9 mouse cellular contexts compared by ENCODE assay signal in genomic region chr4:126751556-126752023, GRCm38 (mm10). TPM values are rescaled to one million over a fixed set of nuclear protein-coding genes. Genes with fewer than 3 reads are reported as not detected.
A peak's percentile ranks its signal among the peaks of the same experiment; 100 is the strongest.
DNase-seq lines count a peak whose midpoint lies in the region; ATAC-seq and TF ChIP-seq lines count a peak whose summit lies in the region.
"Had no signal": no experiment of that assay in that cellular context is flagged by ENCODE, and none has a peak within 500 bp of the region (broad histone marks: within the 10 kb centered on the region; RNA-seq: fewer than 3 reads in every experiment).

No protein-coding gene starts in this region.

- H3K27ac ChIP-seq in cerebellum, adult 2 months (ENCODE audit: insufficient read depth, low read length), result peak overlapping the region; percentile 90
- no peak overlapping the region for H3K27ac ChIP-seq in lung, embryonic 14.5 days (ENCODE audit: low read depth)
- H3K27ac ChIP-seq in intestine, embryonic 14.5 days (ENCODE audit: low read depth), result no peak overlapping the region
- H3K27ac ChIP-seq in neural tube, embryonic 12.5 days, result no peak overlapping the region

- peak overlapping the region; percentile 93 for H3K4me2 ChIP-seq in lung, embryonic 14.5 days
- peak overlapping the region; percentile 78 for H3K4me2 ChIP-seq in intestine, embryonic 14.5 days (ENCODE audit: low read length)
- H3K4me2 ChIP-seq in neural tube, embryonic 12.5 days (replicated peaks), result peak overlapping the region; percentile 84

- H3K9me3 ChIP-seq in lung, embryonic 14.5 days (ENCODE audit: low read depth, low read length), result no peaks in the 10 kb centered on the region
- H3K9me3 ChIP-seq in intestine, embryonic 14.5 days (ENCODE audit: control insufficient read depth, low read length), result no peaks in the 10 kb centered on the region
- no peaks in the 10 kb centered on the region for H3K9me3 ChIP-seq in neural tube, embryonic 12.5 days

- TF ChIP-seq POLR2A in cerebellum, adult 2 months (IDR thresholded peaks at IDR 0.05; ENCODE audit: borderline replicate concordance, insufficient read depth, low read length), result no peak

- 8% methylated on average over 10 of the region's 10 CpGs for WGBS in cerebellum, adult 2 months
- WGBS in lung, embryonic 14.5 days, result 45% methylated on average over 10 of the region's 10 CpGs
- WGBS in intestine, embryonic 14.5 days, result 58% methylated on average over 10 of the region's 10 CpGs
- 60% methylated on average over 10 of the region's 10 CpGs for WGBS in neural tube, embryonic 12.5 days

- ATAC-seq in lung, embryonic 14.5 days (ENCODE audit: insufficient read depth), result no peak
- no peak for ATAC-seq in intestine, embryonic 14.5 days (replicated peaks; ENCODE audit: low FRiP score, low TSS enrichment, low read depth)
- no peak for ATAC-seq in neural tube, embryonic 12.5 days (ENCODE audit: low FRiP score, low read depth)

- TF ChIP-seq CTCF in cerebellum, adult 2 months (IDR thresholded peaks at IDR 0.05; ENCODE audit: borderline replicate concordance, insufficient read depth, low read depth, low read length), result no peak
- TF ChIP-seq CTCF in lung, embryonic 14.5 days (IDR thresholded peaks at IDR 0.05; ENCODE audit: low read depth), result no peak

- peak overlapping the region; percentile 96 for H3K4me3 ChIP-seq in cerebellum, adult 2 months (replicated peaks; ENCODE audit: insufficient read depth, low read depth, low read length)
- peak overlapping the region; percentile 88 for H3K4me3 ChIP-seq in lung, embryonic 14.5 days (ENCODE audit: low read depth, low read length)
- H3K4me3 ChIP-seq in intestine, embryonic 14.5 days (ENCODE audit: low read depth, low read length), result peak overlapping the region; percentile 93
- peak overlapping the region; percentile 89 for H3K4me3 ChIP-seq in neural tube, embryonic 12.5 days

- H3K9ac ChIP-seq in lung, embryonic 14.5 days, result peak overlapping the region; percentile 64; the same call in 1 of the 2 replicates
- H3K9ac ChIP-seq in intestine, embryonic 14.5 days (ENCODE audit: low read length), result no peak overlapping the region; the same call in 1 of the 2 replicates
- peak overlapping the region; percentile 85 for H3K9ac ChIP-seq in neural tube, embryonic 12.5 days

- no peaks in the 10 kb centered on the region for H3K27me3 ChIP-seq in cerebellum, adult 2 months (ENCODE audit: control insufficient read depth, insufficient read depth, low read length)
- H3K27me3 ChIP-seq in lung, embryonic 14.5 days (ENCODE audit: insufficient read depth, low read length), result no peaks in the 10 kb centered on the region
- no peaks in the 10 kb centered on the region for H3K27me3 ChIP-seq in intestine, embryonic 14.5 days (replicated peaks; ENCODE audit: control insufficient read depth, insufficient read depth, low read length)
- H3K27me3 ChIP-seq in neural tube, embryonic 12.5 days (replicated peaks), result no peaks in the 10 kb centered on the region

- H3K4me1 ChIP-seq in cerebellum, adult 2 months (ENCODE audit: control insufficient read depth, insufficient read depth, low read length), result peaks cover 23% of the 10 kb centered on the region
- H3K4me1 ChIP-seq in lung, embryonic 14.5 days (ENCODE audit: insufficient read depth), result peaks cover 7% of the 10 kb centered on the region; the same call in 1 of the 2 replicates
- H3K4me1 ChIP-seq in intestine, embryonic 14.5 days (replicated peaks; ENCODE audit: control insufficient read depth, insufficient read depth, low read length), result peaks cover 27% of the 10 kb centered on the region
- H3K4me1 ChIP-seq in neural tube, embryonic 12.5 days, result peaks cover 46% of the 10 kb centered on the region

- DNase-seq in cerebellum, adult 2 months, result peak in 1 of 2 experiments; percentile 61
- no peak for DNase-seq in cerebellum, postnatal 36 days
- no peak for DNase-seq in lung, embryonic 14.5 days
- DNase-seq in lung, postnatal 10 days, result no peak
- peak; percentile 57 for DNase-seq in intestine, embryonic 14.5 days (ENCODE audit: low spot score)
- no peak for DNase-seq in urinary bladder, postnatal 14 days (ENCODE audit: low spot score)
- DNase-seq in spleen, postnatal 10 days (ENCODE audit: low spot score in 2 of 2), result no peak

- peaks cover 33% of the 10 kb centered on the region for H3K36me3 ChIP-seq in lung, embryonic 14.5 days (ENCODE audit: insufficient read depth)
- H3K36me3 ChIP-seq in intestine, embryonic 14.5 days (ENCODE audit: control insufficient read depth, insufficient read depth, low read length), result peaks cover 37% of the 10 kb centered on the region
- H3K36me3 ChIP-seq in neural tube, embryonic 12.5 days, result peaks cover 34% of the 10 kb centered on the region

RNA-seq across cellular contexts. Expression of gene Ncdn, which starts 1.6 kb away (rescaled TPM):
- 546 and 554 TPM in 2 replicates for polyA plus RNA-seq in cerebellum, adult 2 months (2012; rRNA removed)
- 28.7 and 30.4 TPM in 2 replicates for polyA plus RNA-seq in lung, embryonic 14.5 days (2014; fragmentation: Nextera tagmentation; extraction: Ambion mirVana)
- 29.0 and 29.8 TPM in 2 replicates for polyA plus RNA-seq in intestine, embryonic 14.5 days (2014; fragmentation: Nextera tagmentation; extraction: Ambion mirVana)
- 60.5 and 64.8 TPM in 2 replicates for polyA plus RNA-seq in neural tube, embryonic 12.5 days (2016; fragmentation: Nextera tagmentation; extraction: Ambion mirVana)

RNA-seq across cellular contexts. Expression of gene AU040320, which starts 1.8 kb away (rescaled TPM):
- polyA plus RNA-seq in cerebellum, adult 2 months (2012; rRNA removed), result 51.0 and 51.2 TPM in 2 replicates
- 20.9 and 23.1 TPM in 2 replicates for polyA plus RNA-seq in lung, embryonic 14.5 days (2014; fragmentation: Nextera tagmentation; extraction: Ambion mirVana)
- 27.2 and 28.9 TPM in 2 replicates for polyA plus RNA-seq in intestine, embryonic 14.5 days (2014; fragmentation: Nextera tagmentation; extraction: Ambion mirVana)
- polyA plus RNA-seq in neural tube, embryonic 12.5 days (2016; fragmentation: Nextera tagmentation; extraction: Ambion mirVana), result 37.0 and 39.6 TPM in 2 replicates

RNA-seq across cellular contexts. Expression of gene Tfap2e, which starts 15.6 kb away (rescaled TPM):
- polyA plus RNA-seq in cerebellum, adult 2 months (2012; rRNA removed), result not detected in 2 replicates
- not detected in 2 replicates for polyA plus RNA-seq in lung, embryonic 14.5 days (2014; fragmentation: Nextera tagmentation; extraction: Ambion mirVana)
- polyA plus RNA-seq in intestine, embryonic 14.5 days (2014; fragmentation: Nextera tagmentation; extraction: Ambion mirVana), result not detected in 2 replicates
- 0.33 and 0.38 TPM in 2 replicates for polyA plus RNA-seq in neural tube, embryonic 12.5 days (2016; fragmentation: Nextera tagmentation; extraction: Ambion mirVana)
- polyA plus RNA-seq: heart, postnatal 0 days had no signal
